Mouse (Mus musculus): ENCODE measurements around the gene D11Wsu47e.

The D11Wsu47e gene

DNA sequence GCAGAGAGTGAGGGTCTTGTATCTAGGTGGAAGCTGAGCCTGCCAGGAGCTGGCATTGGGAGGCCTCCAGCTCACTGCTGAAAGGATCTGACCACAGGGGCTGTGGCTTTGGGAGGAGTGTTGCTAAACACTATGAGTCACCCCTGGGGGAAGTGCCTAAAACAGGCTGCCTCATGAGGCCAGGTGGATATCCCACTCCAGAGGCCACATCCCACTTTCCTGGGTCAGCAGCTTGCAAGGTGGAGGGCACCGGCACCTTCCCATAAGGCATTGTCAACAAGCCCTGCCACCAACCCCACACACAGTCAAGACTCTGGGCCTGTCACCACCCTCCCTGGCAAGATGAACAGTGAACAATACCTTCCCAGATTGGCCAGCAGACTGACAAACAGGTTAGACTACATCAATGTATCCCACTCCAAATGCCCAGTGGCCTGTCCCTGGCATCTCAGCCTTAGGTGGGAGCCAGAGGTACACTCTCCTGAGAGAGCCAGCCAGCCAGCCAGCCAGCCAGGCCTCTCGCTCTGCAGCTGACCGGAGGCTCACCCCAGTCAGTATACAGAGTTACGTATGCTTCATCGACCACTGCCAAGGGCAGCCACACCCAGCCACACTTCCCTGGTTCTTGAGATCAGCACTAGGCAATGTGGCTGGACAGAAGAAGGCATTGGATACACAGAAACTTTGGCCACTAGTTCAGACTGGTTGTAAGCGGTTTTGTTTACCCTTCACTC, 49.6 kb downstream of the D11Wsu47e start:
- peak; percentile 82 to 94 for DNase-seq (ENCODE audit: inconsistent age in 2 of 2, low spot score in 1 of 2)

DNA sequence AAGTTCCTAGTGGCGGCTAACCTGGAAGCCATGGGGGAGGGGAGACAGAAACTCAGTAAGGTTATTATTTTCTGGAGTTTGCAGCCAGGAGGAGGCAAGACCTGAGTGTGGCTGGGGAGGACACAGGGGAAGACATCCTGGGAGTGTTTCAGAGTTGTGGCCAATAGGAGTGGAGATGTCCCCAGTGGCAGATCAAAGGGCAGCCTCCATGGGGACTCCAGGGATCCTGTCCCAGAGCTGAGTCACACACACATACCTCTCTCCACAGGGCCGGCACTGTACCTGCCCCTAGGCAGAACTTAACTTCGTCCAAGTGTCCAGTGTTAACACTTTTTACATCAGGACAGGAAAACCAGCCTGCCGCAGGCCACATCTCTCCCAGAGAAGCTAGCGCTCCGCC, 50.9 kb downstream of the D11Wsu47e start:
- DNase-seq (ENCODE audit: inconsistent age in 2 of 2, low spot score in 1 of 2), result peak; percentile 57 to 72

GRCm38 (mm10) chr11:113736848-113737552, 52.8 kb downstream of the D11Wsu47e start:
- no peak for DNase-seq (ENCODE audit: inconsistent age in 2 of 2, low spot score in 1 of 2)

DNA sequence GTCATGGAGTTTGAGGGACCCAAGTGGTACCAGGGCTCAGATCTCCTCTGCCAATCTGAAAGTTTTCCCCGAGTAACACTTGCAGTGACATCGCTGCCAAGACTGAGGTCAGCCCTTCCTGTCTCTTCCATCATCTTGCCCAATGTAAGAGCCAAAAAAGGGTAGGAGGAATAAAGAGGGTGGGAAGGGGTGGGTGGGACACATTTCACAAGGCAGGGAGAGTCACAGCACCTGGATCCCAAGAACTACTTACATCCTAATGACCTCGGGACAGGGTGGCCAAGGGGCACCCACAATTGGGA, 53.3 kb downstream of the D11Wsu47e start:
- DNase-seq (ENCODE audit: inconsistent age in 2 of 2, low spot score in 1 of 2), result no peak

GRCm38 (mm10) chr11:113737912-113738311, 53.7 kb downstream of the D11Wsu47e start:
- DNase-seq (ENCODE audit: inconsistent age in 2 of 2, low spot score in 1 of 2), result no peak

DNA sequence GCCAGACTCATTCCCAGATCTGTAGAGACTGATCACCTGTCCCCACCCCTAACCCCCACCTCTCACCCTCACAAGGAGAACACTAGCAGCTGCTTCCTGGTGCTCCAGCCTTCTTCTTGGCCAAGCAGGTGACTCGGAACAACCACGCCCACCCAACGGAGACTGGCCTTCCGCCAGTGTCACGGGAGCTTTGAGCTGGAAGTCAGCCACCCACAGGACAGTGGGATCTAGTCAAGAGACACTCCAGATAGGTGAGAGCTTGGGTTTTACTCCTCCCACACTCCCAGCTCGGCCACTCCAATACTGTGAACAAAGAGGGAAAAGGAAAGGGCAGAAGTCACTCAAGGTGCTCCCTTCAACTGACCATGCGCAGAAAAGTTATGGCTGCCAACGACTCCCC, 55.0 kb downstream of the D11Wsu47e start:
- peak in 1 of 2 experiments; percentile 63 for DNase-seq (ENCODE audit: inconsistent age in 2 of 2, low spot score in 1 of 2)

DNA sequence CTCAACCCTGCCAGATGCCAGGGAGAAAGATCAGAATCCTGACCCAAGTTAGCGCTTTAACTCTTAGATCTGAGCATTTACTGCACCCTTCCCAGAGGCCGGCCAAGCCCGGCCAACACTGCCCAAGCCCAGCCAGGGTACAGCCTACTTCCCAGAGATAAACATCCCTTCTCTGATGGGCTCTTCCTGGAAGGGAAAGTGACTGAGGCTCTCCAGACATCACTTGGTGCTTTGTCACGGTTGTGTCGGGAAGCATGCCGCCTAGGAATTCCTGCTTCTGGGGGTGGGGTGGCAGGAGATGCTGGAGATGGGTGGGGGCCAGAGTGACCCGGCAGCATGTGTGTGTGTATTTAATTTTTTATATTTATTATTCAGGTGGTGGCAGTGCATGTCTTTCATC, 55.9 kb downstream of the D11Wsu47e start:
- peak in 1 of 2 experiments; percentile 62 for DNase-seq (ENCODE audit: inconsistent age in 2 of 2, low spot score in 1 of 2)

DNA sequence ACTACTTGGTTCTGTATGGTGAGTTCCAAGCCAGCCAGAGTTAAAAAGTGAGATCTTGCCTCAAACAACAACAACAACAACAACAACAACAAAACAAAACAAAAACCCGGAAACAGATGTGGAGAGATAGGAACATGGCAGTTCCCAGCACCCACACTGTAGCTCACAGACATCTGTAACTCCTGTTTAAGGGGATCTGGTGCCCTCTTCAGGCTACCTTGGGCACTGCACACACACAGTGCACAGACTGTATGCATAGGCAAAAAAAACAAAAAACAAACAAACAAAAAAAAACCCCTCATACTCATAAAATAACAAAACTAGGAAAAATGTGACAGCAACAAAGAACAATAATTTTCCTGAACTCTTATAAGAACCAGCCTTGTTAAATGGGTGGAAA, 58.8 kb downstream of the D11Wsu47e start:
- no peak for DNase-seq (ENCODE audit: inconsistent age in 2 of 2, low spot score in 1 of 2)
